Mouse (Mus musculus) lung, postnatal 4 days (tissue): ENCODE measurements around the gene Palm.
A peak's percentile ranks its signal among the peaks of the same experiment; 100 is the strongest.

Source experiments
- DNase-seq, 2 experiments: peaks; one replicate each; pipeline ENCODE4 v3.0.0; 2021

The Palm gene

DNA sequence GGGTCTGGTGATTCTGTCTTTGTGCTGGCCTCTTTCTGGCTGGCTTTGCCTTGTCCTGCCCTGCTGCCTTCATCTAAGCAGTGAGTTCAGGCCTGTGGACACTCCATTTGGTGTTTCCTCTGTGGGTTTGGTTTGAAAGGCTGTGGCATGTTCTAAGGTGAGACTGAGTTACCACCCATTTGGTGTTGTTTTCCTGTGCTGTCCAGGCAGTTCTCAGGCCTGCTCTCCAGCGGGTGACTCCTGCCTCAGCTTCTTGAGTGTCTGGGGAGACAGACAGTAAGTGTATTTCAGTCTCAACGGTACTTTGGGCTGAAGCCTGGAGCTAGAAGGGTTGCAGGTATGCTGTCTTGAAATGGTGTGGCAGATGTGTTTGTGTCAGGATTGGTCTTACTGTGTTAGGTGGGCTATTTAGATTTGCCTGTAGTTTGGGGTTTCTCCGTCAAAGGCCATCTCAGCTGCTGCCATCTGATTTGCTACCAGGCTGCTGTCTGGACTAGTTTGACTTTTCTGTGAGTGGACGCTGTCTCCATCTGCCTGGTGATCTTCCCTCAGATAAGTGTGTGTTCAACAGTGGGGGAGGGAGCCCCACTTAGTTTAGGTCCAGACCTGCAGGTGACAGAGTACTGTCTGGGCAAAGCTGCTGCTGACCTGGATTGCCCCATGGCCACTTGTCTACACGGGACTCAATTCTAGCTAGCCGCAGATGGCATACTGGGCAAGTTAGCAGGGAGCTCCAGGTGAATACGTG, 63.5 kb downstream of the Palm start:
- no peak for DNase-seq

DNA sequence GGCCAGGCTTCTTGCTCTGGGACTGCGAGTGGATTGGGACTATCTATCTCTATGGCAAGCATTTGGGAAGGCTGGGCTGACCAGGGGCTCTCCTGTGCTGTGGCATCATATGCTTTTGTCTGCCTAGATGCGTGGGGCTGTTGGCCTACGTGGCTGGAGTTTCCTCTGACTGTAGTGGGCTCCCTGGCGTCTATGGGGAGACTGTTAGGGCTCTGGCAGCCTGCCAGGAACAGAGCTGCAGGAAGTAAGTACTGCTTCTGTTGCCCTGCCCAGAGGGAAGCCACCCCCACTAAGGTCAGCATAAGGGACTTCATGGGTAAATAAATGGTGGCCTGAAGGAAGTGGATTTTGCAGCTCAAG, 64.1 kb downstream of the Palm start:
- peak; percentile 85 to 92 for DNase-seq

DNA sequence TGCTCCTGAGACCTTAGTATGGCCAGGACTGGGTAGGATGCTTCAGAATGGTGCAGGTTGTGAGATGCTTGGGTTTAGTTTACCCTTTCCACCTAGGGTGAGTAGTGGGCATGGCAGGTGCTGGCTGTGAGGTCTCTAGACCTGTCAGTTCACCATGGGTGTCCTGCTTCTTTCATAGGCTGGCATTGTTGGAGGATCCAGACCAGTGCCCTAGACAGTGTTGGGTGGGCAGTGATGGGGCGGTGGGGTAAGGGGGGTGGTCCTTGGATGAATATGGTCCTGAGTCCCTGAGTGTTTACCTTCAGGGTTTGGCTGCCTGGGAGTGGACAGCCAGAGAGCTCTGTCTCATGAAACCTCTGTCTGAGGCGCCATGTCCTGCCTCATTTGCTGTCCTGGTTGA, 64.5 kb downstream of the Palm start:
- DNase-seq = no peak

DNA sequence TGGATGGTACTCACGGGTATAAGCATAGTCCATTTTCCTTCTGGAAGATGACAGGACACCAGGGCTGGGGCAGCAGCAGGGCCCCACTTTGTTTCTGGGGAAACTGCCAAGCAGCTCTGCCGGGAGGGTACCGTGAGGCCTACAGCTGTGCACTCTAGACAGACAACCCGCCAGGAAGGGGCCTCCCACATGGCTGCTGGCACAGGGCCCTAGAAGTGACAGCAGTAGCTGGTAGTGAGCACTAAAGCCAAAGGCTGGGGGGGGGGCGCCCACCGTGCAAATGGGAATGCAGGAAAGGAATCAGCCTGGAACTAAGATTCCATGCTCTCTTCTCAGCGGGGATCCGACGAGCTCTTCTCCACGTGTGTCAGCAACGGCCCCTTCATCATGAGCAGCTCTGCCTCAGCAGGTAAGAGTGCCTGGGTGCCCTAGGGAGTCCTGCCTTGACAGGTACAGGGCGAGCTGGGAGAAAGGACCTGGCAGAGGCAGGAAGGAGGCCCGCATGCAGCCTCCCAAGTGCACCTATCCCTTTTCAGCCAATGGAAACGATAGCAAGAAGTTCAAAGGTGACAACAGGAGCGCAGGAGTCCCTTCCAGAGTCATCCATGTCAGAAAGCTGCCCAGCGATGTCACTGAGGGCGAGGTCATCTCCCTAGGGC, 65.2 kb downstream of the Palm start:
- peak; percentile 80 to 92 for DNase-seq

DNA sequence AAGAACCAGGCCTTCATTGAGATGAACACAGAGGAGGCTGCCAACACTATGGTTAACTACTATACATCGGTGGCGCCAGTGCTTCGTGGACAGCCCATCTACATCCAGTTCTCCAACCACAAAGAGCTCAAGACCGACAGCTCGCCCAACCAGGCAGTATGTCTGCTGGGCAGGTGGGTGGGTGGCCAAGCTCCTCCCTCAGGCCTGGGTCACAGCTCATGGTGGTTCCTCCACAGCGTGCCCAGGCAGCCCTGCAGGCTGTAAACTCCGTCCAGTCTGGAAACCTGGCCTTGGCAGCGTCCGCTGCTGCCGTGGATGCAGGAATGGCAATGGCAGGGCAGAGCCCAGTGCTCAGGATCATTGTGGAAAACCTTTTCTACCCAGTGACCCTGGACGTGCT, 65.7 kb downstream of the Palm start:
- peak in 1 of 2 experiments; percentile 58 for DNase-seq

DNA sequence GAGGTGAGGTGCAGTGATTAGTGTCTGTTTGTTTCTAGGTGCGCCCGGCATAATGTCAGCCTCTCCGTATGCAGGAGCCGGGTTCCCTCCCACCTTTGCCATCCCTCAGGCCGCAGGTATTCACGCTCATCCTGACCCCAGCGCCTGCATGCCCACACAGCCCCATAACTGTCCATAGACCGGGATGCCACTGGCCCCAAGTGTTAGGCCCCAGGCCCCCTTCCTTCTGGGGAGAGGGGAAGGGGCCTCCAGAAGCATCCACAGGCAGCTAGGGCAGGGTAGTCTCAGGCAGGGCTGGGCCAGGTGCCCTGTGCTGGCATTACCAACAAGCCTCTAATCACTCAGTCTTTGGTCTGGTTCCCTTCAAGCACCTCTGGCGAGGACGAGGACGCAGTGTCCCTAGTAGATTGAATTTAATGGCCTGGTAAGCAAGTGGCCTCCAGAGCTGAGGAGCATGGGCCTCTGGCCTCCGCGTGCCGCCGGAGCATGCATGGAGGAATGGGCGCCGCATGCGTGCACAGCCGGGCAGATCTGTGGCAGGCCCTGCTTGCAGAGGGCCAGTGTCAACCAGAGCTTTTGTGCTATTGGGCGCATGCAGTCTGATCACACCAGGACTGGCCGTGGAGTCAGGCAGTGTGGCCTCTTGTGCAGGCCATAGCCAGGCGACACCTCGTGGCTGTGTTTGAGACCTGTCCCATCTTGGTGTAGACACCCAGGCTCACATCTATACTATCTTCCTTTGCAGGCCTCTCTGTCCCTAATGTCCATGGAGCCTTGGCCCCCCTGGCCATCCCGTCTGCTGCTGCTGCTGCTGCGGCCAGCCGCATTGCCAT, 66.9 kb downstream of the Palm start:
- DNase-seq = no peak

DNA sequence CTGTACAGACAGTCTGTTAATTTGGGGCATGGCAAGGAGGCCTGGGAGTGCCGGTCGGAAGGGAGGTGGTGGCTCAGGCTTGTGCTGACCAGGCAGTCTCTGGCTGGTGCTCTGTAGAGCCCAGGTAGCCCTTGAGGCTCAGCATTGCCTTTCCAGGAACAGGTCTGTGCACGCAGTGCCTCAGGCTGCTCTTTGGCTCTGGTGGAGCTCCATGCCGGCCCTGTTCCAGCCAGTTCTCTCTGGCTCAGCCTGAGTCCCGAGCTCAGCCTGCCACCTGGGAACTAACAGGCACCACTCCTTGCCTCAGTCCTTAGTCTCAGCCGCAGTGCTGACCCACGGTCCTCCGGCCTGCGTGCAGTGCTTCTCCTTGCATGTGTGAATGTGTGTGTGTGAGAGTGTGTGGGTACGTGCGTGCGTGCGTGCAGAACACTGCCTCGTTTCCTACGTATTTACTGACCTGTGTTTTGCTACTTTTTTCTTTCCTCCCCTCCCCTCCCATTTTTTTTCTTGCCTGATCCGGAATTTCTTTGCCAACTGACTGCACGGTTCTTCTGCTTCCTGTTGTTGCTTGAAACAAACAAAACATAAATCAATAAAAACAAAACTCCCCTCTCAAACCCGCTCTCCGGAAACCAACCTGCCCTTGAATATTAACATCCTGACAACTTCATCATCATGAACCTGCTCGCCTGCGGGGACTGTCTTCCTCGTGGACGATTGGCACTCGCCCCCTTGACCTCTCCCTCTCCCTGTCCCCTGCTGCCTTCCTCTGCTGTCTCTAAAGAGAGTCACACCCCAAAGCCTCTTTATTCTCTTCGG, 68.1 kb downstream of the Palm start:
- no peak for DNase-seq

DNA sequence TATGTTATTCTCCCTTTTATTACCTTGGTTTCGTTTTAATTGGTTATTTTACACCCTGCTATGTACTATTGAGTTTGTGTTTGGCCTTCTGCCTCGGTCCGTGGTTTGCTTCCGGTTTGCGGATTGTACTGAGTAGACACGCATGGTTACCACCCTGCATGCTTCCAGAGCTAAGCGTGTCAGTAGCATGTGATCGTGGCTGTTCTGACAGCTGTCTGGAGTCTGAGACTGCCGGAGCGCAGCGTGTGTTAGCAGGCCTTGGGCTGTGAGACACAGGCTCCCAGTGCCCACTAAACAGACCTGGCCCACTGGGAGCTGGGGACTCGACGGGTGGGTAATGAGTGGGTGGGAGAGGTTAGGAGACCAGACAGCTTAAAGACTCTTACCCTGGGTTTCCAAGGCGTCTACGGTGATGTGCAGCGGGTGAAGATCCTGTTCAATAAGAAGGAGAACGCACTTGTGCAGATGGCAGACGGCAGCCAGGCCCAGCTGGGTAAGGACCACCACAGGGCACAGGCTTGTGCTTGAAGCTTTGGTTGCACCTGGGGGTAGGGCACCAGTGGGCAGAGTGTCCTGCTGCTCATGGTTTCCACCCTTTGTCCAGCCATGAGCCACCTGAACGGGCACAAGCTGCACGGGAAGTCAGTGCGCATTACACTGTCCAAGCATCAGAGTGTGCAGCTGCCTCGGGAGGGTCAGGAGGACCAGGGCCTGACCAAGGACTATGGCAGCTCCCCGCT, 68.8 kb downstream of the Palm start:
- DNase-seq = no peak

DNA sequence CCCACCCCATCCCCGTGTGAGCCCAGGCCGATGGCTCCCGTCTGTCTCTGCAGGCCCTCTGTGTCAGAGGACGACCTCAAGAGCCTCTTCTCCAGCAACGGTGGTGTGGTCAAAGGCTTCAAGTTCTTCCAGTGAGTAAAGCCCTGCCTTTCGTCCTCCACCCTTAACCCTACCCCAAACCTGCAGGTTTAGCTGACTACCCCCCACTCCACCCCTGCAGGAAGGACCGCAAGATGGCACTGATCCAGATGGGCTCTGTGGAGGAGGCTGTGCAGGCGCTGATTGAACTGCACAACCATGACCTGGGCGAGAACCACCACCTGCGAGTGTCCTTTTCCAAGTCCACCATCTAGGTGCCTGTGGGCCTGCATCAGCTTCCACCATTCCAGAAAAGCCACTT, 69.6 kb downstream of the Palm start:
- no peak for DNase-seq

DNA sequence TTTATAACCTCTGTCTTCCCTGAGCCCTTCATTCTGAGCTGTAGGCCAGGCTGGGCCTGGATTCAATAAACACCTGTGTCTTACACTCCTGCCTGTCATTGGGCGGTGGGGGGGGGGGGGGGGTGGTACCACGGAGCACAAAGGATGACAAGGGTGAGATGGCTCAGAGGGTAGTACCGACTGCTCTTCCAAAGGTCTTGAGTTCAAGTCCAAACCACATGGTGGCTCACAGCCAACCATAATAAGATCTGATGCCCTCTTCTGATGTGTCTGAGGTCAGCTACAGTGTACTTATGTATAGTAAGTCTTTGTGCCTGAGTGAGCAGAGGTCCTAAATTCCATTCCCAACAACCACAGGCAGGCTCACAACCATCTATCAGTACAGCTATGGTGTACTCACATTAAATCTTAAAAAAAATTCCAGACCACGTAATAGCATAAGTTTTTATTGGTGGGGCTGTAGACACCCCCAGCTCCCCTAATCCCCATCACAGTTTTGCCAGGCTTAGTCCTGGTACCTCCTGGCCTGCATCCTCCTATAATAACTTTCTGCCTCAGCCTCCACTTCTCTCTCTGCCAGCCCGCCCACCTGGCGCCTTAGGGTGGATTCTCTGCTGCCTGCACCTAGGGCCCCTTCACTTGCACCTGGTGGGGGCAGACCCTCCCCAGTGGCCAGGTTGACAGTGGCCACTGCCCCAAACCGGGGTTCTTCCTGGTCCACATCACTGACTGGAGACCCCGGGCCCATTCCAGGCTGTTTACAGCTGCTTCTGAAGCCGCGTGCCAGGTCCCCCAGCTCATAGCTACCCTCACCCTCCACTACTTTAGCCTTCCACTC, 71.2 kb downstream of the Palm start:
- no peak for DNase-seq

DNA sequence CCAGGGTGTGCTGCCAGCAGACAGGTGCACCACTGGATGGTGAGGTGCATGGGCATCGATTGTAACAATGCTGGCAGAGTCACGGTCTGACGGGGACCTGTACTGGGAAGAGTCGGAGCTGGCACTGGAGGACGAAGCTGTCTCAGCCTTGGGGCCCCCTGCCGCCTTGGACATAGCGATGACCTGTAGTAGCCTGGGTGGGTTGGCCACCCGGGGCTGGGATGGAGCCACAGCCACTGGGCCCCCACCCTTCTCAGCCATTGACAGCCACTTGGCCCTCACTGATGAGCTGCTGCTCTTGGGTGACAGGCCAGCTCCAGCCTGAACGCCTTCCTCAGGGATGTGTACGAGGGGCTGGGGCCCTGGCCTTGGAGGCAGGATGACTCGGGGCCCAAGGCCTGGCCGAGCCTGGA, 71.8 kb downstream of the Palm start:
- DNase-seq = peak in 1 of 2 experiments; percentile 55

DNA sequence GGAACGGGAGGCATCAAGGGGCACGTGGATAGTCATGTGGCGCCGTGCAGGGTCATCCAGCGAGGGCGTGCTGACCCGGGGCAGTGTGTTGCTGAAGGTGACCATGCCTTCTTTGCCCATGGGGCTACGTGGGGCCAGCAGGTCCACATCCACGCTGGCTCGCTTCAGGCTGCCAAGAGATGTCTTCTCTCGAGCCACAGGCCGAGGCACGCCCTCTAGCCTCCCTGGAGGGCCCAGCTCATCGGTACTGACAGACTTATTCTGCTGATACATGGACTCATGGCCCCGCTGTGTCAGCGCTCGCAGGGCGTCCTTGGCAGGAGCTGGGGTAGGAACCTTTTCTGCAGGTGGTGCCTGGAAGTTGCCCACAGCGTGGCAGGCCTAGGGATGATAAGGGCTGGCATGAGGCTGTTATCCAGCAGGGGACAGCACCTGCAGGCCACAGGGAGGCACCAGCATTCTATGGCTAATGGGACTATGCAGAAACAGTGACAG, 72.5 kb downstream of the Palm start:
- no peak for DNase-seq

DNA sequence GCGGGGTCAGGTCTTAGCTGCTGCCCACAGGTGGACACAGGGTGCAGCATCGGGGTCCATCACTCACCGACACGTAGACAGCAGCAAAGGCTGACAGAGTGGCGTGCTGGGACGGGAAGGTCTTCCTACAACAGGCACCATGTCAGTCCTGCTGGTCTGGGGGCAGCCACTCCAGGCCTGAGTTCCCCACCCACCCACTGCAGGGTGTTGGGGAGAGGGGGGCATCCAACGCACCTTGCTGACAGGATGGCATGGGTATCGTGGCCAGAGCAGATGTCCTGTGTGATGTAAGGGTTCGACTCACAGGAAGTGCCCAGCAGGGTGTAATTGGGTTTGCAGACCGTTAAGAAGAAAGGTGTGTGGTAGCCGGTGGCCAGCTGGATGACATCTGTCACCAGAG, 73.2 kb downstream of the Palm start:
- DNase-seq = no peak
